Mouse (Mus musculus) WW6 (cell line): ENCODE measurements around the gene 4930442H23Rik.

Experiments used
- DNase-seq: peaks from one replicate; pipeline ENCODE4 v3.0.0-alpha.2; 2013; ENCODE audit warnings: low read depth, low spot score

4930442H23Rik gene

GRCm38 (mm10) chr10:81145778-81146177 is 37.9 kb downstream of the 4930442H23Rik start:
- no peak for DNase-seq

- DNase-seq = no peak
Measured at GRCm38 (mm10) chr10:81145307-81145706, 38.3 kb downstream of the 4930442H23Rik start.

GRCm38 (mm10) chr10:81144667-81145066 is 39.0 kb downstream of the 4930442H23Rik start:
- DNase-seq = no peak

DNA sequence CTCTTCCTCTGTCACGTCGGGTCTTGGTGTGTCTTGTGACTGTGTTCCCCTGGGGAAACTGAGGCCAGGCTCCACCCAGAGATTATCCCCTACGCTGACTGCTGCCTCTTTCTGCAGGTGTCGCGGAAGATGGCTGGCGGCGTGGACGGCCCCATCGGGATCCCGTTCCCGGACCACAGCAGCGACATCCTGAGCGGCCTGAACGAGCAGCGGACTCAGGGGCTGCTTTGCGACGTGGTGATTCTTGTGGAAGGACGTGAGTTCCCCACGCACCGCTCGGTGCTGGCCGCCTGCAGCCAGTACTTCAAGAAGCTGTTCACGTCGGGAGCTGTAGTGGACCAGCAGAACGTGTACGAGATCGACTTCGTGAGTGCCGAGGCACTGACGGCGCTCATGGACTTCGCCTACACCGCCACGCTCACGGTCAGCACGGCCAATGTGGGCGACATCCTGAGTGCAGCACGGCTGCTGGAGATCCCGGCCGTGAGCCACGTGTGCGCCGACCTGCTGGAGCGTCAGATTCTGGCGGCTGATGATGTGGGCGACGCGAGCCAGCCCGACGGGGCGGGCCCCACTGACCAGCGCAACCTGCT is 39.7 kb downstream of the 4930442H23Rik start:
- DNase-seq = no peak

DNA sequence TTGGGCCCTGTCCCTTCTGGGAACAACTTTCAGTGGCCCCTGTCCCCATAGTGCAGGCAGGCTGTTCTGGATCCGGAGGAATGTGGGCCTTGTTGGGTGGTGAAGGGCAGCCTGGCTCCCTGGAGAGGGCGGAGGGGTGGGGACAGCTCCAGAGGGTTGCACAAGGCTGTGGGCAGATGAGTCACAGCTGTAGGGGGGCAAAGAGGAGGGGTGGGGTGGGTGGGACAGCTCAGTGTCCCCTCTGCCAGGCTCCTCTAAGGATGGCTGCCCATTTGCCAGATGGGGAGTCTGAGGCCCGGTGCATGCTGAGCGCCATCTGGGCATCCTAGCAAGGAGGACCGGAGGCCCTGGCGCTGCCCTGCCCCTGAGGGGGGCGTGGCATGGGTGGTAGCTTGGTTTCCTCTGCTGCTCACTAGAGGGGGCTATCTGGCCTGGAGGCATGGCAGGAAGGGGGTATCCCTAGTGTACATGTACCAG is 40.5 kb downstream of the 4930442H23Rik start:
- DNase-seq = no peak

DNA sequence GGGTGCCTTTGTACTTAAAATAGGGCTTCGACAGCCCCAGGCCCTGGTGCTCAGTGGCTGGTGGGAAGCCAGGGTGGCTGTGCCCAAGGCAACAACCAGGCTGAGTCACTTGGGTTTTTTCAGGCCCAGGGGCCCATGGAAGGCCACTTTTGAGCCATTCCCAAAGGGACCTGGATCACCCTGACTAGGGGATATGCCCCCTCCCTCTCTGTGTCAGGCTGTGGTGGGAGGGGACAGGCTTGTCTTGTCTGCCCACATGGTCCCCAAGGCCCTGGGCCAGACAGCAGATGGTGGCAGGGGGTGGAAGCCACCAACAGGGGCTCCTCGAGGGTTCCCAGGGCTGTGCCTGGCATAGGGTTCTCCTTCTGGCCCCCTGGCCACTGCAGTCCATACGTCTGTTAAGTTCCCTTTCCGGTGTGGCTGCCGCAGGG is 41.1 kb downstream of the 4930442H23Rik start:
- DNase-seq = no peak

GRCm38 (mm10) chr10:81141455-81142210 is 42.0 kb downstream of the 4930442H23Rik start:
- no peak for DNase-seq

DNA sequence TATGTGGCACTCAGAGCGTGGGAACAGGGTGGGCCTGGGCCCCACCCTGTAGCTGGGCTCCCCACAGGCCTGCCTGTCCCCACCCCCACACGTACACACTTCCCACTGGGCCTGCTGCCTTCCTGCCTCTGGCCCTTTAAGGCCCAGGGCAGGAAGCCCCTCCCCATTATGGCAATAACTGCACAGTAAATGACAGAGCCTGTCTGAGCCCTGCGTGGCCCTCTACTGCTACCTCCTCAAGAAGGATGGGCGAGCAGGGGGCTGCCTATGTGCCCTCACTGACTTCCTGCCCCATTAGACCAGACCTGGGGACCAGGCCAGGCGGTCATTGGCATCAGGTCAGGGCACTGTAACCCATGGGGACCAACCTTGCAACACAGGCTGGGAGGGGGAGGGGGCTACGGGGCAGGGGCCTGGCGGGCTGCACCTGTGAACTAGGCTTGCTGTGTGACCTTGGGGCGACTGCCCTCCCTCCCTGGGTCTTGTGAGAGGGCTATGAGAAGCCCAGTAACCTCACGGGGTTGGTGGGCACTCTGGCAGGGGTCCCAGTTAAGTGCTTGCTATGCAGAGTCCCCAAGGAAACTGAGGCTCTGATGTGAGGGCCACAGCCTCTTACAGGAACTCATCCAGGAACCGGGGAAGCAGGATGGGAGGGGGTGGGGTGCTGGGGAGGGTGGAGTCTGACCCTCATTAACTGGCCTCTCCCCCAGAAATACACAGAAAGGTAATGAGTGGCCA is 42.8 kb downstream of the 4930442H23Rik start:
- DNase-seq = no peak

DNA sequence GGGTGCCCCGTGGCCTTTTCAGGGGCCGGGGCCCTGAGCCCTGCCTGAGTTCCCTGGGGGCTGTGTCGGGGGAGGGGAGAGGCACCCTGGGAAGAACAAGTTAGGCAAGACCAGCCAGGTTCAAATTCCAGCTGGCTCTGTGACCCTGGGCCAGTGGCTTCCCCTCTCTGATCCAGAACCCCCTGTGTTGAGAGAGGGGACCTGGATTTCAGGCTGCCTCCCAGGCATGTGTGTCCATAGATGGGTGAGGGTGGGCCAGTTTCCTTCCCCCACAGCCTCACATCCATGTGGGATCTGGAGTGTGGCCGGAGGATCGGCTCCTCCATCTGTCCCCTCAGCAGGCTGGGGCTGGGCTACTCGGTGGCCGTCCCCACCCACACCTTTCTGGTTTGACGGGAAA is 43.6 kb downstream of the 4930442H23Rik start:
- DNase-seq = no peak

GRCm38 (mm10) chr10:81139529-81139846 is 44.2 kb downstream of the 4930442H23Rik start:
- no peak for DNase-seq

- no peak for DNase-seq
Measured at GRCm38 (mm10) chr10:81138821-81139528, 44.7 kb downstream of the 4930442H23Rik start.

GRCm38 (mm10) chr10:81138131-81138782 is 45.4 kb downstream of the 4930442H23Rik start:
- no peak for DNase-seq

DNA sequence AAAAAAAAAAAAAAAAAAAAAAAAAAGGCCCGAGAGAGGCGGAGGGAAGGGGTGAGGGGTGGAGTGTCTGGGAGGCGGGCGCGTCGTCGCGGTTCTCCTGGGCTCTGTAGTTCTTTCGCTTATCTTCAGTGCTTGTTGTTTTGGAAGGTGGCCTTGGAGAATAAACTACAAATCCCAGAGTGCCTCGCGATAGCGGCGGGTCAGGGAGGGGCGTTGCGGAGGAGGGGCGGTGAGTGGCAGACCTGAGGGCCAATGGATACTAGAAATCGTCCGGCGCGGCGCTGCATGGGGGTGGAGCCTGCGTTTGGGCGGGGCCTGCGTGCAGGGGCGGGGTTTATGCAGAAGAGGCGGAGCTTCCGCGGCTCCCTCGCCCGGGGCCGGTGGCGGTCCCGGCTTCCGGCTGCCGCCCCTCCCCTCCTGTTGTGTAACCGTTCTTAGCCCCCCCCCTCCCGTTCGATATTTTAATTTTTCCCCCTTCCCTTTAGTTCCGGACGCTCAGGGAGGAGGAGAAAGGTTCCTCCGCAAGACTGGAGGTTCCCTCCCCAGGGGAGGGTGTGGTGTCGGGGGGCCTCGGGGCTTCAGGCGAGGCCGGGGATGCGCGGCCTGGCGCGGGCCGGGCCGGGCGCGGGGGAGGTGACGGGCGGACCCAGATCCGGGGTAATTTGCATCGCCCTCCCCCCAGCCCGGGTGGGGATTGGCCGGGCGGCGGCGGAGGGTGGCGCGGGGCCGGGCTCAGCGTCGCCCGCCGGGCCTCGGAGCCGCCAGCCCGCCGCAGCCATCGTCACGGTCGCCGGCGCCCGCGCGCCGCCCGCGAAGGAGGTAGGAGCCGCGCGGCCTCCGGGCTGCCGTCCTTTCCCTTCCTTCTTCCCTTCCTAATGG is 46.2 kb downstream of the 4930442H23Rik start:
- DNase-seq = peak; percentile 93

GRCm38 (mm10) chr10:81136706-81137231 is 46.9 kb downstream of the 4930442H23Rik start:
- no peak for DNase-seq

GRCm38 (mm10) chr10:81135831-81136705 is 47.6 kb downstream of the 4930442H23Rik start:
- DNase-seq = no peak

DNA sequence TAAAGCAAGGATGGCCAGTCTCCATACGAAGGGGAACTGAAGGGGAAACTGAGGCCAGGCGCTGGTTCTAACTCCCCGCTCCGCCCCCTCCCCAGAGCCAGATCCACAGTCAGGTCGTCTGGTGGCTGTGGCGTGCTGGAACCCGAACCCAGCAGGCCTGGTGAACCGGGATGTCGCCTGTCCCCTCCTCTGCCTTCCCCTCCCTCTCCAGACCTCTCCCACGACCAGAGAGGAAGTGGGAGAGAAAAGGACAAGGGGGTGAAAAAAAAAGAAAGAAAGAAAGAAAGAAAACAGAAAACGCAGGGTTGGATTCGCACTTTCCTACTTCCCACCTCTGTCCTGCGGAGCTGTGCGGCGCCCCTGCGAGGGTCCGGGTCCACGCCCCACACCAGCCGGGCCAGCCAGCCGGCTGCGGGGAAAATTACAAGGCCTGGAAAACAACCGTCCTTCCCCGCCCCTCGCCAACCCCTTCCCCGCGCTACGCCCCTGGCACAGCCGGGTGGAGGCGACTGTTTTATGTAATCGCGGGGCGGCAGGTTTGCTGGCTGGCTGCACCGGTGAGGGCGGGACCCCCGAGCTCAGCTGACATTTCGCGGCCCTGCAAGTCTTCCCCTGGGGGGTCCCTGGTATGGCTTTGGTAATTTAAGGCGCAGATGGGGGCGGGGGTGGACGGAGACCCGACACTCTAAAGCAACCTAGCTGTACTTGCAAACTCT is 48.5 kb downstream of the 4930442H23Rik start, which contains the start of gene Zbtb7a:
Gene Zbtb7a (plus strand): TSS at position 255 of the 716 bp plus-strand sequence.
- DNase-seq = no peak

DNA sequence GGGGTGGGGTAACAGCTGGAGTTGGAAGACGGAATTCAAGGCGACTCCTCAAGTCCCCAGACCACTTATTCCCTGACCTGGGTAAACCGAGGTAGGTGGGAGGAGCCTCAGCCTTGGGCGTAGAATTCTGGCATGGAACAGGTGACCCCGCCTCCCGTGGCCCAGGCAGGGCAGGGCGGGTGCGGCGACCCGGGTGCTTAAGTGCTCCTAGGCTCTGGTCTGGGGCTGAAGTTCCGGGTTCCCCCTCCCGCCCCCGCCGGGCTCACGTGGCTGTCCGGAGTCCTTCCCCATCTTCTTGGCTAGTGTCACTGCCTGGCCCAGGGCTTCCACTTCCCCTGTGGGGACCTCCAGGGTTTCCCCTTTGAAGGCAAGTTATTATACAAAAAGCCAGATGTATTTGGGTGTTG is 49.5 kb downstream of the 4930442H23Rik start:
- DNase-seq = no peak
